Mouse (Mus musculus) hematopoietic stem cell, adult 5-6 weeks (primary cell): Measurements from ENCODE around the gene Pamr1. TPM values are rescaled to one million over a fixed set of nuclear protein-coding genes. Genes with fewer than 3 reads are reported as not detected.

Experiments
- ATAC-seq, 2 experiments: fragments of 125-278 bp in 1 of 2; replicated peaks in 1 of 2; 2 replicates each; pipeline ENCODE4 v1.8.0; 2016 to 2017; ENCODE audit warnings: inconsistent platforms in 2 of 2, mild to moderate bottlenecking in 2 of 2, moderate number of reproducible peaks in 2 of 2, low read depth in 1 of 2, moderate TSS enrichment in 1 of 2; ENCODE audit not compliant: low FRiP score in 2 of 2, poor library complexity in 2 of 2, severe bottlenecking in 2 of 2, insufficient read depth in 1 of 2, low TSS enrichment in 1 of 2
- total RNA-seq: library from RNA; stranded (forward); fragments of 172-1452, 232-1000 nt; gene quantifications from 2 replicates; pipeline ENCODE4 v1.2.3, GENCODE M21; 2017

Pamr1 gene
- total RNA-seq, 1 experiment from 2014 or later: not detected

- ATAC-seq: peak; percentile 54 to 72
Observed at GRCm38 (mm10) chr2:102682168-102682567, 132.4 kb downstream of the Pamr1 start.

- ATAC-seq: no peak
Observed at GRCm38 (mm10) chr2:102685371-102686107, 135.7 kb downstream of the Pamr1 start.

GRCm38 (mm10) chr2:102686108-102686450, 136.3 kb downstream of the Pamr1 start:
- no peak for ATAC-seq

Other genes starting within 250 kb of the Pamr1 start
- gene Trim44, start 142.2 kb upstream of the Pamr1 start, total RNA-seq: 73.7 and 82.4 TPM in 2 replicates
- not detected in 2 replicates for gene Fjx1, start 97.5 kb upstream of the Pamr1 start, total RNA-seq
- gene Slc1a2, start 108.6 kb downstream of the Pamr1 start, total RNA-seq: not detected in 2 replicates